Mouse (Mus musculus): Measurements from ENCODE around the gene Dusp13. TPM values are rescaled to one million over a fixed set of nuclear protein-coding genes. Genes with fewer than 3 reads are reported as not detected.

Dusp13 gene
- 0.65 and 78.8 TPM in 2 replicates for polyA plus RNA-seq (2012; rRNA removed; ENCODE audit: low replicate concordance)

DNA sequence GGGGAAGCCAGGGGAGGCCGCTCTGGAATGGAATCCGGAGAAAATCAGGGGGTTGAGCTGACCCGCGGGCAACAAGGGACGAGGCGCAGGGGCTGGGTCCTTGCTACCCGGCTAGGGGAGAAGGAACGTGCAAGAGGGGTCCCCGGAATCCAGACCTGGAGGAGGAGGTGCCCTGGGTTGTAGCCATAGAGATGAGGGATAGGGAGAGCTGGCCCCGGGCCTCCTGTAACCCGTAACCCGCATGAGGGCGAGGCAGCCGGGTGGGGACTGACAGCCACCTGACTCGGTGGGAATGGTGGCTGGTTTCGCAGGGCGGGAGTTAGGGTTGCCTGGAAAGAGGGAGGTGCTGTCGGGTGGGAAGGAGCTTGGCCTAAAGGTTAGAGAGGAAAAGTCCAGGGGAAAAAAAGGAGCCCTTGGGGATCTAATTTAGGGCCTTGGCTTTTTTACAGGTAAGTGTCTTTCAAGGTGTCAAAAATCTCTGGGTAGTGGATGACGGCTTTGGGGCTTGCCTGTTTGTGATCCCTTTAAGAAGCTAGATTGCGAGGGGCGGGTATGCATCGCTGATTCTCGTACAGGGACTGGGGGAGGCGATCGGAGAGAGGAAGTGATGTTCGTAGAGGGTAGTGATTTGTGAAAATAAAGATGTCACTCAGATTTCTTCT, at the start of gene Dusp13:
TSS of gene Dusp13 (minus strand) at position 301 of the 662 bp plus-strand sequence.

GRCm38 (mm10) chr14:21750008-21750880, 737 bp downstream of the Dusp13 start, which contains the start of gene Samd8:
TSS of gene Samd8 (plus strand) at chr14:21750531.

GRCm38 (mm10) chr14:21714486-21714885, 36.5 kb downstream of the Dusp13 start, which contains the start of gene Dupd1:
TSS of gene Dupd1 (minus strand) at chr14:21714576.

Other genes starting within 250 kb of the Dusp13 start
- 6.4 TPM in 1 of 2 replicates, not detected in the other for gene Dupd1, start 36.6 kb downstream of the Dusp13 start, polyA plus RNA-seq (2012; rRNA removed; ENCODE audit: low replicate concordance)
- gene Samd8, start 650 bp downstream of the Dusp13 start, polyA plus RNA-seq (2012; rRNA removed; ENCODE audit: low replicate concordance) = 9.9 and 17.4 TPM in 2 replicates
- gene Vdac2, start 74.1 kb upstream of the Dusp13 start, polyA plus RNA-seq (2012; rRNA removed; ENCODE audit: low replicate concordance) = 105 and 114 TPM in 2 replicates
- 13.9 and 28.7 TPM in 2 replicates for gene Comtd1, start 97.8 kb upstream of the Dusp13 start, polyA plus RNA-seq (2012; rRNA removed; ENCODE audit: low replicate concordance)
- gene Zfp503, start 238.4 kb upstream of the Dusp13 start, polyA plus RNA-seq (2012; rRNA removed; ENCODE audit: low replicate concordance) = 28.1 and 84.7 TPM in 2 replicates